Mouse (Mus musculus) forebrain, embryonic 12.5 days (tissue): ENCODE data around the gene Arhgap20. TPM values are rescaled to one million over a fixed set of nuclear protein-coding genes. Genes with fewer than 3 reads are reported as not detected.

Source experiments
- ATAC-seq: fragments of 200-750 bp; cut with Nextera tagmentation; 2 replicates; pipeline ENCODE4 v1.8.0; 2017; ENCODE audit warnings: moderate TSS enrichment; ENCODE audit not compliant: low FRiP score
- H3K27ac ChIP-seq: fragments of 300-500 bp; sonication (generic); 2 replicates; pipeline ENCODE4 v1.5.1; 2016; ENCODE audit warnings: mild to moderate bottlenecking
- H3K27me3 ChIP-seq: fragments of 300-500 bp; sonication (generic); 2 replicates; pipeline ENCODE4 v1.6.1; 2016; ENCODE audit warnings: mild to moderate bottlenecking
- H3K36me3 ChIP-seq: fragments of 300-500 bp; sonication (generic); replicated peaks from 2 replicates; pipeline ENCODE4 v1.6.1; 2016; ENCODE audit warnings: mild to moderate bottlenecking
- H3K4me1 ChIP-seq: fragments of 300-500 bp; sonication (generic); 2 replicates; pipeline ENCODE4 v1.6.1; 2016
- H3K4me2 ChIP-seq: fragments of 300-500 bp; sonication (generic); 2 replicates; pipeline ENCODE4 v1.6.1; 2016; ENCODE audit warnings: mild to moderate bottlenecking, moderate library complexity
- H3K4me3 ChIP-seq: fragments of 300-500 bp; sonication (generic); replicated peaks from 2 replicates; pipeline ENCODE4 v1.5.1; 2016; ENCODE audit warnings: mild to moderate bottlenecking
- H3K9ac ChIP-seq: fragments of 300-500 bp; sonication (generic); 2 replicates; pipeline ENCODE4 v1.6.1; 2016; ENCODE audit warnings: mild to moderate bottlenecking
- H3K9me3 ChIP-seq: fragments of 300-500 bp; sonication (generic); 2 replicates; pipeline ENCODE4 v1.6.1; 2016
- WGBS: fragments of 180-500 bp; shearing (Covaris S2); methylation state at CpG from one replicate; pipeline ENCODE4 v1.1.7; 2016; 5-methylcytosine and 5-hydroxymethylcytosine counted together
- polyA plus RNA-seq: library from polyadenylated mRNA; unstranded; fragments of >200 nt; fragmentation: Nextera tagmentation; extraction: Ambion mirVana; gene quantifications from 2 replicates; pipeline ENCODE4 v1.2.1, GENCODE M21; 2016

Arhgap20 gene
- polyA plus RNA-seq: 5.7 and 6.0 TPM in 2 replicates

- Histone ChIP-seq H3K4me1 (peaks cover 16% of the 10 kb centered on the region), H3K9ac (peak within 1 kb of the TSS; percentile 70), H3K9me3 (no peaks in the 10 kb centered on the region), H3K27ac (peak within 1 kb of the TSS; percentile 72), H3K27me3 (peaks cover 56% of the 10 kb centered on the region), H3K4me3 (peak within 1 kb of the TSS; percentile 60), H3K36me3 (no peaks in the 10 kb centered on the region), H3K4me2 (peak within 1 kb of the TSS; percentile 93)
- ATAC-seq: peak; percentile 96
- WGBS: under 1% methylated on average over 58 of the region's 77 CpGs
Measured at GRCm38 (mm10) chr9:51764921-51765416, at the start of gene Arhgap20. Gene Arhgap20 (plus strand): TSS chr9:51765337.

- Histone ChIP-seq H3K27me3 (no peaks in the 10 kb centered on the region), H3K4me3 (no peak overlapping the region), H3K4me1 (no peaks in the 10 kb centered on the region), H3K9me3 (no peaks in the 10 kb centered on the region), H3K4me2 (no peak overlapping the region), H3K36me3 (no peaks in the 10 kb centered on the region), H3K9ac (no peak overlapping the region), H3K27ac (no peak overlapping the region)
- ATAC-seq: no peak
- WGBS: 91% methylated on average over 3 of the region's 3 CpGs
Measured at GRCm38 (mm10) chr9:51718793-51719192, 46.3 kb upstream of the Arhgap20 start.

- H3K36me3 ChIP-seq: no peaks in the 10 kb centered on the region
- H3K4me1 ChIP-seq: no peaks in the 10 kb centered on the region
- H3K4me2 ChIP-seq: no peak overlapping the region
- H3K27me3 ChIP-seq: no peaks in the 10 kb centered on the region
- no peak overlapping the region for H3K27ac ChIP-seq
- 67% methylated on average over 6 of the region's 6 CpGs for WGBS
- H3K9ac ChIP-seq: no peak overlapping the region
- no peak overlapping the region for H3K4me3 ChIP-seq
- H3K9me3 ChIP-seq: no peaks in the 10 kb centered on the region
- ATAC-seq: no peak
Measured at GRCm38 (mm10) chr9:51727960-51728359, 37.2 kb upstream of the Arhgap20 start.

- Histone ChIP-seq H3K36me3 (no peaks in the 10 kb centered on the region), H3K27ac (no peak overlapping the region), H3K9me3 (no peaks in the 10 kb centered on the region), H3K27me3 (no peaks in the 10 kb centered on the region), H3K4me1 (peaks cover 15% of the 10 kb centered on the region), H3K4me2 (no peak overlapping the region), H3K4me3 (no peak overlapping the region), H3K9ac (no peak overlapping the region)
- 59% methylated on average over 9 of the region's 9 CpGs for WGBS
- ATAC-seq: peak; percentile 49; the same call in 1 of the 2 replicates
Measured at GRCm38 (mm10) chr9:51735180-51736034, 29.7 kb upstream of the Arhgap20 start.

GRCm38 (mm10) chr9:51736750-51737368, 28.3 kb upstream of the Arhgap20 start:
- Histone ChIP-seq H3K4me3 (no peak overlapping the region), H3K9me3 (no peaks in the 10 kb centered on the region), H3K9ac (no peak overlapping the region), H3K27ac (no peak overlapping the region), H3K27me3 (no peaks in the 10 kb centered on the region), H3K4me2 (no peak overlapping the region), H3K36me3 (no peaks in the 10 kb centered on the region), H3K4me1 (peaks cover 15% of the 10 kb centered on the region)
- whole genome bisulfite sequencing: 73% methylated on average over 5 of the region's 5 CpGs
- no peak for ATAC-seq

GRCm38 (mm10) chr9:51738349-51738748, 26.8 kb upstream of the Arhgap20 start:
- no peak for ATAC-seq
- Histone ChIP-seq H3K27ac (no peak overlapping the region), H3K4me1 (peaks cover 15% of the 10 kb centered on the region), H3K9me3 (no peaks in the 10 kb centered on the region), H3K4me2 (no peak overlapping the region), H3K27me3 (no peaks in the 10 kb centered on the region), H3K9ac (no peak overlapping the region), H3K4me3 (no peak overlapping the region), H3K36me3 (no peaks in the 10 kb centered on the region)
- WGBS: 92% methylated on average over 9 of the region's 9 CpGs

GRCm38 (mm10) chr9:51739826-51740225, 25.3 kb upstream of the Arhgap20 start:
- H3K9ac ChIP-seq: no peak overlapping the region
- H3K36me3 ChIP-seq: no peaks in the 10 kb centered on the region
- 75% methylated on average over 4 of the region's 4 CpGs for WGBS
- no peak overlapping the region for H3K4me2 ChIP-seq
- ATAC-seq: no peak
- no peak overlapping the region for H3K4me3 ChIP-seq
- no peaks in the 10 kb centered on the region for H3K27me3 ChIP-seq
- H3K4me1 ChIP-seq: peaks cover 15% of the 10 kb centered on the region
- no peak overlapping the region for H3K27ac ChIP-seq
- H3K9me3 ChIP-seq: no peaks in the 10 kb centered on the region

- no peaks in the 10 kb centered on the region for H3K4me1 ChIP-seq
- H3K9ac ChIP-seq: no peak overlapping the region
- no peak overlapping the region for H3K27ac ChIP-seq
- H3K4me2 ChIP-seq: no peak overlapping the region
- no peaks in the 10 kb centered on the region for H3K36me3 ChIP-seq
- no peak for ATAC-seq
- H3K27me3 ChIP-seq: no peaks in the 10 kb centered on the region
- H3K4me3 ChIP-seq: no peak overlapping the region
- WGBS: 91% methylated on average over 4 of the region's 4 CpGs
- no peaks in the 10 kb centered on the region for H3K9me3 ChIP-seq
Measured at GRCm38 (mm10) chr9:51750144-51750543, 15.0 kb upstream of the Arhgap20 start.

GRCm38 (mm10) chr9:51761003-51761402, 4.1 kb upstream of the Arhgap20 start:
- peaks cover 4% of the 10 kb centered on the region for H3K4me1 ChIP-seq
- no peak overlapping the region for H3K27ac ChIP-seq
- no peak overlapping the region for H3K4me3 ChIP-seq
- no peak overlapping the region for H3K9ac ChIP-seq
- H3K36me3 ChIP-seq: no peaks in the 10 kb centered on the region
- no peak overlapping the region for H3K4me2 ChIP-seq
- peaks cover 32% of the 10 kb centered on the region for H3K27me3 ChIP-seq
- no peak for ATAC-seq
- H3K9me3 ChIP-seq: no peaks in the 10 kb centered on the region
- 76% methylated on average over 2 of the region's 2 CpGs for WGBS

GRCm38 (mm10) chr9:51764041-51764875, 879 bp upstream of the Arhgap20 start:
- H3K9ac ChIP-seq: peak overlapping the region; percentile 70
- H3K4me1 ChIP-seq: peaks cover 16% of the 10 kb centered on the region
- H3K4me2 ChIP-seq: peak overlapping the region; percentile 93
- no peaks in the 10 kb centered on the region for H3K36me3 ChIP-seq
- ATAC-seq: no peak; the same call in 1 of the 2 replicates
- H3K4me3 ChIP-seq: peak overlapping the region; percentile 60
- 6% methylated on average over 12 of the region's 12 CpGs for WGBS
- no peaks in the 10 kb centered on the region for H3K9me3 ChIP-seq
- H3K27me3 ChIP-seq: peaks cover 56% of the 10 kb centered on the region
- peak overlapping the region; percentile 72; the same call in 1 of the 2 replicates for H3K27ac ChIP-seq

GRCm38 (mm10) chr9:51765417-51766174, 459 bp downstream of the Arhgap20 start:
- under 1% methylated on average over 58 of the region's 58 CpGs for WGBS
- peak overlapping the region; percentile 70 for H3K9ac ChIP-seq
- H3K27ac ChIP-seq: no peak overlapping the region
- H3K4me3 ChIP-seq: peak overlapping the region; percentile 60
- H3K27me3 ChIP-seq: peaks cover 56% of the 10 kb centered on the region
- H3K36me3 ChIP-seq: no peaks in the 10 kb centered on the region
- peaks cover 16% of the 10 kb centered on the region for H3K4me1 ChIP-seq
- peak; percentile 72 for ATAC-seq
- H3K9me3 ChIP-seq: no peaks in the 10 kb centered on the region
- peak overlapping the region; percentile 93 for H3K4me2 ChIP-seq
